Mouse (Mus musculus) granulocyte monocyte progenitor cell, adult 5-6 weeks (primary cell): Measurements from ENCODE around the gene Arhgap9. TPM values are rescaled to one million over a fixed set of nuclear protein-coding genes. Genes with fewer than 3 reads are reported as not detected.

Experiments
- ATAC-seq: replicated peaks from 2 replicates; pipeline ENCODE4 v1.8.0; 2016; ENCODE audit warnings: mild to moderate bottlenecking, moderate TSS enrichment, inconsistent platforms; ENCODE audit not compliant: poor library complexity, severe bottlenecking
- total RNA-seq, 2 experiments: library from RNA; stranded (forward) in 1 of 2; stranded (reverse) in 1 of 2; fragments of 200-712, 200-1000 nt in 1 of 2; fragments of >200 nt in 1 of 2; fragmentation: Nextera tagmentation in 1 of 2; gene quantifications; 2 replicates each; pipeline ENCODE4 v1.2.3; 2014 to 2017

Gene Arhgap9
- 46.0 and 53.1 TPM in 2 replicates for total RNA-seq (2014; fragmentation: Nextera tagmentation)
- total RNA-seq (2017) = 34.7 and 51.8 TPM in 2 replicates

DNA sequence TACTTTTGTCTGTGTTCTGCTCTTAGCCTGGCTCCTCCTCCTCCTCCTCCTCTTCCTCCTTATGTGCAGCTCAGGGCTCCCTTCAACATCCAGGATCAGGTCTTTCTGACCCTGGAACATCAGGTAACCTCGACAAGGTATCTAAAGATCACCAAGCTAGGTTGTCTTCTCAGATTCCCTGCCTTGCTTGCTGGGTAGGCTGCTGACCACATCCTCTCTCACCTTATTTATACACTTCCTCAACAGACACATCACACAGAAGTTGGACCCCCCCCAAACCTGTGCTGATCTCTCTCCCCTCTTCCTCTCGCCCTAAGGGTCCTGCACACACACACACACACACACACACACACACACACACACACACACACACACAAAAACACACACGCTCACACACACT lies at the start of gene Arhgap9:
Arhgap9 (plus strand) TSS at position 344 of the 400 bp plus-strand sequence.
- no peak for ATAC-seq

DNA sequence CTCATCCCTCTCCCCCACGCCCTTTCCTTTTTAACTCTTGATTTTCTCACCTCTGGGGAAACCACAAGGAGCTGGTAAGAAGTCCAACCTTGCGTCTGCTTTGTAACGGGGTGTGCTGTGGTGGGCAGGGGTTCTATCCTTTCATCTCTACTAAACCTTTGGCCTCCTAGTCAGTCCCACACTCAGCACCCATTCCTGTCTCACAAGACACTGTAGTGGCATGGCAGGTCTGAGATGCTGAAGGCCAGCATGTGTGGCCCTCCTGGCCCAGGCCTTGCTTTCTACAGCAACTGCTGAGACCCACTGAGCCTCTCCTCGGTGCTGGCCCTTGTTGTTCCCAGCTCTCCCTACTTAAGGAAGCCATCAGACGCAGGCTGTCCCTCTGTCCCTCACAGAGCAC lies 49.4 kb upstream of the Arhgap9 start:
- no peak for ATAC-seq

DNA sequence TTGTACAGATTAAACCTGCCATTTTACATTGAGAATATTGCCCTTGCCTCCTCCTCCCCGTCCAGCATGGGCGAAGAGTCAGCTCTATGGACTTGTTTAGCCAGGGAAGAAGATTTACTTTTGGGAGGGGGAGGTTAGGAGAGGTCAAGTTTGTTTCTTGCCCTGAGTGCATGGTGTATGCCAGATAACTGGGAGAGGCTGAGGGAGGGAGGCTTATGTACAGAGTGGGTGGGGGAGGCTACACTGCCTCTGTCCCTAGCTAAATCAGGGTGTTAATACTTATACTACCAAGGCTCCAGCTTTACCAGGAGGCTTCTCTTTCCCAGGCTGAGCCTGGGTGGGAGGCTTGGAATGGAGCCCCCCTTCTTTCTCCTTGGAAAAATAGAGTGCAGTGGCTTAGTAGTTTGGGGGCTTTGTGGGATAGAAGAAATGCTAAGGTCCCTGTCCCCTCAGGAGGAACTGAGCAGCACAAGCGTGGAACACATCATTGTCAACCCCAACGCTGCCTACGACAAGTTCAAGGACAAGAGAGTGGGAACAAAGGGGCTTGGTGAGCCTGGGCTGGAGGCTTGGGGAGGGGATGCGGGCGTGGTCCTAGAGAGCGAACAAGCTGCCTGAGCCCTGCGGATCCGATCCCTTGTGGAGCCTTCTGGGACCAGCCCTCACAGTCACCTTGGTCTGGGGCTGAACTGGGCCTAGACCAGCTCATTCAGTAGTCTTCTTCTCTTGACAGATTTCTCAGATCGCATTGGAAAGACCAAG lies 47.3 kb upstream of the Arhgap9 start:
- ATAC-seq = no peak

DNA sequence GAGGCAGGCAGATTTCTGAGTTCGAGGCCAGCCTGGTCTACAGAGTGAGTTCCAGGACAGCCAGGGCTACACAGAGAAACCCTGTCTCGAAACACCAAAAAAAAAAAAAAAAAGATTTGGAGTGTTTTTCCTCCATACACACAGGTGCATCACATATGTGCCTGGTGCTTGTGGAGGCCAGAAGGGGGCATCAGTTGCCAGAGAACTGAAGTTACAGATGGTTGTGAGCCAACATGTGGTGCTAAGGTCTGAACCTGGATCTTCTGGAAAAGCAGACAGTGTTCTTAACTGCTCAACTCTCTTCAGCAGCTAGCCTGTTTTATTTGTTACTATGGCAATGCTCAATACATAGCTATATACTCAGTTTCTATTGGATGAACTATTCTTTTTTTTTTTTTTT lies 42.0 kb upstream of the Arhgap9 start:
- ATAC-seq = no peak

DNA sequence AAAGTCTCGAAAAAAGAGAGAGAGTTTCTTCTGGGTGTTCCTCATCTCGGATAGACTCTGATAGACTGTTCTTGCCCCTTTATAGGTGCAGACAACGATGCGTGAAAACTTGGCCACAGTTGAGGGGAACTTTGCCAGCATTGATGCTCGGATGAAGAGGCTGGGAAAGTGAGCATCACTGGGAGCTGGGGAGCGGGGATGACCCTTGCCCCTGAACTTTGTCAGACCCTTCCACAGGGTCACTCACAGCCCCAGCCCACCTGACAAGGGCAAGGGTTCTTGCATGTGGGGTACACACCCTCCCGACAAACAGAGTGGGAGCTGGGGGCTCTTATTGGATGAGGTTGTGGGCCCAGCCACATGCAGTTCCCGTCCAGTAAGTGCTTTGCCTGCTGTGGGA lies 40.4 kb upstream of the Arhgap9 start:
- ATAC-seq = no peak

DNA sequence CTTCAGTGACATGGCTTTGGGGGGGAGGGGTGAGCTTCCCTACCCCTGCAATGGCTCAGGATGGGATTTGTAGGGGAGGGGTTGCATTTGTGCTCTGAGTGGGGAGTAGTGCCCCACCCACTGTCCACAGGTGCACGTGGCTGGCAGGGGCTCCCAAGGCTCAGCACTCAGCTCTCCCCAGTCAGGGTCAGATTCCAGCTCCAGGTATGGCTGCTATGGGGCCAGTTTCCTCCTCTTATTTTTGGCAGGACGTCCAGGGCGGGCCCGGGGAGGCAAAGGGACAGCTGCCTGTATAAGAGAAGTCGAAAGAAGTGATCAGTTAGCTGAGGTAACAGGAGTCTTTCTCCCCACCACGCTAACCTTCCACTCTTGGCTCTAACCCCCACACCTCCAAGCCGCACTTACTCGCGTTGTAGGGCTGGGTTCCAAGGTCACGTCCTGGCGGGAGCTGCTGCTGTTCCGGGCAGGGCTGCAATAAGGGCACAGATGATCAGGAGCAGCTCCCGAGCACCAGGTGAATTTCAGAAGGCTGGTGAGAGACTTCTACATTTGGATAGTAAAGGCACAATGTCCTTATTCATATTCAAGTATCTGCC lies 39.0 kb upstream of the Arhgap9 start:
- ATAC-seq = no peak

DNA sequence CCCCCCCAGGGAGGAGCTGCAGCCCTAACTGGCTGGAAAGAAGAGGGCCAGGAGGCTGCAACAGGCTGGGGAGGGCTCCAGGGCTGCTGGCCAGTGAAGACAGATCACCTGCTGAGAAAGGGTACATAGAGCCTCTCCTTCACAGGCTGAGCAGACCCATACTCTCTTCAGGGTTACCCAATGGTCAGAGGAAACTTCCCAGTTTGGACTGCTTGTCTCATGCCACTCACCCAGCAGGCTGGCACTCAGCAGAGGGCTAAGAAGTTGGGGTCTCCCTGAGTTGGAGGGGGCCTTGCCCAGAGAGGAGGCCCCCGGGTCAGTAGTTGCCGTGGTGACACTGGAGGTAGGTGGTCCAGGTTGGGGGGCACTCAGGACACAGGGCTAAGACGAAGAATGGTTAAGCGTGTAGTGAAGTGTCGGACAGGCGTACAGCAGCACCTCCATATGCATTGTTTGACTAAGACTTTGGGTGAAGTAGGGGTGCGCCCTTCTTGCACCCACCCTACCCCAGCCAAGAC lies 37.6 kb upstream of the Arhgap9 start:
- ATAC-seq = no peak

DNA sequence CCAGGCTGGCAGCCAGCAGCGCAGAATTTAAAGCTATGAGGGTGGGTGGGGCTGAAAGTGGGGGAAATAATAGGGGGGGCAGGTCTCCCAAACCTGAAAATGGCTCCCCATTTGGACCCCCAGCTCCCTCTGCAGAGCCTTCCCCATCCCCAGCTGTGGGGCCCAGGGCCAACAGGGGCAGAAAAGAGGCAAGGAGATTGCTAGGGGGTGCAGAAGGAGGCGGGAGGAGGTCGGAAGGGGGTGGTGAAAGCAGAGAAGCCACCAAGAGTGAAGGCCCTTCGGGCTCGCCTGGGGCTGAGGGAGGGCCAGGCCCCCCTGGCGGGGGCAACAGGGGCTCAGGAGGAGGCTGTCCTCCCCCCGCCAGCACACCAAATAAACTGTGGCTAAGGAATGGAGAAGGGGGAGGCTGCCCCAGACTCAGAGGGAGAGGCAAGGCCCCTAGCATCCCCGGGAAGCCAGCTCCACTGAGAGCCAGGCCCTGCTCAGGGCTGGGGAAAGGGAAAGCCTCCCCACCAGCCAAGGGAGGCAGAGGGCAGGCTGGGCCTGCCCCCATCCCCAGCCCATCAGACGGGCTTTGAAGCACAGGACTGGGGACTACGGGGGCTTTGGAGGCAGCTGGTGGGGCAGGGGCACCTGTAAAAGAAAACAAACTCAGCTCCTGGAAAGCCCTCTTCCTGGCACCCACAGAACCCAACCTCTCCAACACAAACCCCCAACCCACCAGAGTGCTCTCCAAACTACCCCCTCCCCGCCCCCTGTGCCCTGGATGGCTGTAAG lies 36.9 kb upstream of the Arhgap9 start:
- ATAC-seq = no peak

DNA sequence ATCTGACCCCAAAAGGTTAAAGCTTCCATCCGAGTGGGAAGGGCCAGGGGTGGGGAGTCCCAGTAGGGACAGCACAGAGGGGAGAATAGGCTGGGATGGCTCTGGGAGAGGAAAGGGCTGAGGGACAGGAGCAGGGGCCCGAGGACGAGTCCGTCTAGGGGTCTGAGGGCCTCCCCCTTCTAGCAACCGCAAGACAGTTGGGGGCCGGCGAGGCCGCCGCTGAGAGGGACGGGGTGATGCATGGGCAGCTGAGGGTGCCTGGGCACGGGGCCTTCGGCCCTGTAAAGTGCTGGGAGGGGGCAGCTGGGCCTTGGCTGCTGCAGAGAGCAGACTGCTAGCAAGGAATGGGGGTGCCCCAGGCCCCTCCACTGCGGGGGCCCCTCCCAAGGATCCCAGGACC lies 36.1 kb upstream of the Arhgap9 start:
- ATAC-seq = no peak

DNA sequence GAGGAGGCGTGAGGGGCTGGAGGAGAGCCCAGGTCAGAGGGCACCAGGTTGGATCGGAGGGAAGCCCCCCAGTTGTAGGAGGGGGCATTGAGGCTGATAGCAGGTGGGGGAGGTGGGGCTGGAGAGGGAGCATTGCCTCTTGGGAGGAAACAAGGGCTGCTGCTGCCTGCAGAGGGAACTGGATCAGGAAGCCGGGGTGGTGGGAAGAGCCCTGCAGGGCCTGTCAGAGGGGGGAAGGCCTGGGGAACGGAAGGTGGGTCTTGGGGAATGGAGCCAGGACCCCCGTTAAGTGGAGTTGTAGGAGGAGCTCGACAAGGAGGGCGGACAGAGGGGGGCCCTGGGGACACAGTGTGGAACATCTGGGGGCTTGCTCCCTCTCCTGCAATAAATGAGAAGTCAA lies 35.6 kb upstream of the Arhgap9 start:
- no peak for ATAC-seq

DNA sequence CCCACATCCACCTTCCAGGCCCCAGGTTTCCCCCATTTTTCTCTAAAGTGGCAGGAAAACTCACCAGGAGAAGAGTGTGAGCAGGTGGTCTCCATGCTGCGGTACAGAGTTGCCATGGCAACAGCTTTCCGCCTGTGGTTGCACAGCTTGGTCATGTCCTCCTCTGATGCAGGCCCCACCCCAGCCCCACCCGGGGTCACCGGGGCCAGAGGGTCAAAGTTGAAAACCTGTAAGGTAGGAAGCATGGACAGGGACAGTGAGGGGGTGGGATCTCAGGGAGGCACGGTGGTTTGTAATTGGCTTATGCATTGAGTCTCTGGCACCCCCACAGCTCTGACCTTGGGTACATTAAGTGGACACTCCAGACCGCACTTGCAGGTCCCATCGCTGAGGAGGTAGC lies 35.0 kb upstream of the Arhgap9 start:
- ATAC-seq = no peak

DNA sequence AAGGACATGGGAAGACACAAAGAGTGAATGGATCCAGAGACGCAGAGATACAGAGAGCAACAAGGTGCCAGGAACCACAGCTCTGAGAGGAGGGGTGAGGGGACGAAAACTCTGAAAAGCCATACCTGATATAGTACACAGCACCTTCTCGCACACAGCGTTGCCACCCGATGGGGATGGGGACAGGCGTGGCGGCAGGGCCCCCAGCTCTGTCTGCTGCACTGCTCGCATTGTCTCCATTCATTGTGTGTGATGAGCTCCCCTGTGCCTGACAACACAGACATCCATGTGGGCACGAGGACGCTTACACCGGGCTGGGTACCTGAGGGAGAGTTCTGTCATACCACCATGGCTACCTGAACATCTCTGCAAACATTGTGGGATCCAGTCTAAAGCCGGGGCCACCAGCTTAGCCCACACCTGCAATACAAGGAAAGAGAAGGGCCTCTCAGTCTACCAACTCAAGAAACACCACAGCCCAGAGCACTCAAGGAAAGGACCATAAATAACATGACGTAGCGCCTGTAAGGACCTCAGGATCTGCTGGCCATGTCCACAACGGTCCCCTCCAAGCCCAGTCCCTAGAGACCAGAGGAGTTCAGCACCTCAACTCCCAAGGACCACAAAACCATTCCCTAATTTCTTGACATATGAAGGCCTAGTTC lies 34.4 kb upstream of the Arhgap9 start:
- no peak for ATAC-seq

DNA sequence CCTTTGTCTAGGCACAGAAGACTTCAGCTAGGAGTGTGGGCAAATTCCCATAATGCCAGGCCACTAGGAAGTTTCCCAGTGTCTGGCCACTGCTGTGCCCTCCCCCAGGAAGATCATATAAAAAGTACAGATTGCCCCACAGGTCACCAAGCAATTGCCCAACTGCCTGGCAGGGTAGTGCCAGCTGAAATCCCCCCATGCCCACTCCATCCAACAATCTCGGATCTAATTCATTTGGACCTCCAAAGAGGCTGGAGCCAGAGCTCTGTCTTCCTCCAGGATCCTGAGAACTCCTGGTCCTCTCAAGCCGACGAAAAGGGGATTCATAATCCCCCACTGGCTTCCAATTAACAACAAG lies 33.8 kb upstream of the Arhgap9 start:
- no peak for ATAC-seq

DNA sequence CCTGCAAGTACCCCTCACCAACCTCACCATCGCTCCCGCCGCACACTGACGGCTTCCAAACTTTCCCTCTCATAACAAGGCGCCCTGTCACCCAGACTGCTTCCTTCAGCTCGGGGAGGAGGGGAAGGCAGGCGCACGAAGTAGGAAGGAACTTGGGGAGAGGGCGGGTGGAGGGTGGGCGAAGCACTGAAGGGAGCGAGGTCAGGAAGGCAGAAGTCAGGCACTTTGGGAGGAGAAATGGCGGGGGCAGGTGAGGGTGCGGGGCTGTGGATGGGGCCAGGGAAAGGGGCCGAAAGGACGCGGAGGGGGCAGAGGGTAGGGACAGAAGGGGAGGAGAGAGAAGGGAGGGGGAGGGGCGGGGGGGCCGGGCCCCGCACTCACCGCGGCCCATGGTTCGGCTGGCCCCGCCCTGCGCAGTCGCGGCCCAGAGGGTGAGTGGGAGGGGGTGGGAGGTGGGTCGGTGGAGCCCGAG lies 33.4 kb upstream of the Arhgap9 start:
- ATAC-seq = 0 out of 2 replicates have a peak, but pooled peaks have one; percentile 0

DNA sequence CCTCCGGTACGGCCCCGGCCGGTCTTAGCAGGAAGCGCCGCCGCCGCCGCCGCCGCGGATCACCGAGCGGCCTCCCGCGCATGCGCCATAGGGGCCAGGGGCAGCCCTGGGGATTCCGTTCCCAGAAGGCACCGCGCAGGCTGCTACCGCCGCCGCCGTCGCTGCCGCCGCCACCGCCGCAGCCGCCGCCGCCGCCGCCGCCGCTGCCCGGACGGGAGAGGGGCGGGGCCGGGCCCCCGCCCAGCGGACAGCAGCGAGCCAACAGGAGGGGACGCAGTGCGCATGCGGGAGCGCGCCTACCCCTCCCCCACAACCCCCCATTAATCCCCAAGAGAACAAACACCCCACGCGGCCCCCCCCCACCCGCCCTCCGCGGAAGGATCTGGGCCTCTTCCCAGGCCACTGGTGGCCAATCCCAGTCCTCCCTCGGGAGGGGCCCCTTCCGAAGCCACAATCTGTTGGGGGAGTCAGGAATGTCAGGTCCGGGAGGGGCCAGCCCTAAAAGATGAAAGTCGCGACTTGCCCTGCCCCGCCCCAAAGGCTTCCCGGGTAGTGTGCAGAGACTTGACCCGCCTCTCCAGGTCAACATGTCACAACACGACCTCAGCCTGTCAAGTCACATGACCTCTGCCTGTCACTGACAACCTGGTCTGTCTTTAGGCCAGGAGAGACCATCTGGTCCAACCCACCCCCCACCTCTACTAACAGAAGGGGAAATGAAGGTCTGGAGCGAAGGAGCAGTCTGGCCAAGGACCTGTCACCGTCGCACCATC lies 32.8 kb upstream of the Arhgap9 start, which contains the start of gene Mbd6:
Mbd6 (minus strand) TSS at position 219 of the 773 bp plus-strand sequence.
- ATAC-seq = peak; percentile 38

DNA sequence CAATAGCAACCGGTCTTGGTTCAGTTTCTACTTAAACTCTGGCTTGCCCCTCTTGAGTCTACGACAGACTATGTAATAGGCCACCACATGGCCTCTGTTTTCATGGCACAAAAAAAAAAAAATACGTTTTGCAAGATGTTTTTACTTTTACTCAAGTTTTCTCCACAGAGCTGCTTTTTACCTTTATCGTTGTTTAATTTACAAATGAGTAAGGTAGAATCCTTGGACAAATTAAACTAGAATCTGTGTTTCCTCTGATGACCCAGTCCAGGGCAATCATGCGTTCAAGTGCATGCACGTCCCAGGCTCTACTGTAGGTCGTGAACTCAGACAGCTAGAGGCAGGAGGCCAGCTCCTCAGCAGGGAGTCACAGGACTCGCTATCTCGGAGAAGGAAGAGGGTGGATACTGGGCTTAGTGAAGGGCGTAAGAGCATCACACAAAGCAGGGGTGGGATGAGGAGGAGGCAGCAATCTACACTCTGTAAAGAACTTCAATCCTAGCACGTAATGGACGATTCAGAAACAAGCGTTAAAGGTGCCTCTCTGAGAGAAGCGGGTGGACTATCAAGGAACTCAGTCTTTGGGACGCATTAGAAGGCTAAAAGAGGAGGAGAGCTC lies 32.1 kb upstream of the Arhgap9 start:
- ATAC-seq = no peak

DNA sequence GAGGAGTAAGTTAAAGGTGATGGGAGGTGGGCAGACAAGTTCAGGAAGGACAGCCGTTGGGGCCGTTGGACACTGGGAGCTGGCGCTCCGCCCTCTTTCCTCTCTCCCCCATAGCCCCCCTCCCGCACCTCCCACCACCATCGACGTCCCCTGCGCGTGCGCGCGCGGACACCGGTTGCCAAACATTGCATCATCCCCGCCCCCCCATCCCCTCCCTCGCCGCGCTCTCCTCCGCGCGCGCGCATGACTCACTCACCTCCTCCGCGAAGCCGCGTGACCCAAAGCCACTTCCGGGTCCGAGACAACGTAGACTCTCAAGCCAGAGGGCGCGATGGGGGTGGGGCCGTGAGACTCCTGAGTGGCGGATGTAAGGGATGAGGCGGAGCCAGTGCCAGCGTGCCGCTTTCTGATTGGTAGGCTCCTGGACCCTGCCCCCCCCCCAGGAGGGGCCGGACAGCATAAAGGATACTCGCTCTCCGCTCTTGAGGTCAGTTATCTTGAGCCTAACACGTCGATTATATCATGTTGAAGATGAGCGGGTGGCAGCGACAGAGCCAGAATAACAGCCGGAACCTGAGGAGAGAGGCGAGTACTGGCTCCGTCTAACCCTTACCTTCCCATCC lies 31.3 kb upstream of the Arhgap9 start:
- ATAC-seq = peak; percentile 60

DNA sequence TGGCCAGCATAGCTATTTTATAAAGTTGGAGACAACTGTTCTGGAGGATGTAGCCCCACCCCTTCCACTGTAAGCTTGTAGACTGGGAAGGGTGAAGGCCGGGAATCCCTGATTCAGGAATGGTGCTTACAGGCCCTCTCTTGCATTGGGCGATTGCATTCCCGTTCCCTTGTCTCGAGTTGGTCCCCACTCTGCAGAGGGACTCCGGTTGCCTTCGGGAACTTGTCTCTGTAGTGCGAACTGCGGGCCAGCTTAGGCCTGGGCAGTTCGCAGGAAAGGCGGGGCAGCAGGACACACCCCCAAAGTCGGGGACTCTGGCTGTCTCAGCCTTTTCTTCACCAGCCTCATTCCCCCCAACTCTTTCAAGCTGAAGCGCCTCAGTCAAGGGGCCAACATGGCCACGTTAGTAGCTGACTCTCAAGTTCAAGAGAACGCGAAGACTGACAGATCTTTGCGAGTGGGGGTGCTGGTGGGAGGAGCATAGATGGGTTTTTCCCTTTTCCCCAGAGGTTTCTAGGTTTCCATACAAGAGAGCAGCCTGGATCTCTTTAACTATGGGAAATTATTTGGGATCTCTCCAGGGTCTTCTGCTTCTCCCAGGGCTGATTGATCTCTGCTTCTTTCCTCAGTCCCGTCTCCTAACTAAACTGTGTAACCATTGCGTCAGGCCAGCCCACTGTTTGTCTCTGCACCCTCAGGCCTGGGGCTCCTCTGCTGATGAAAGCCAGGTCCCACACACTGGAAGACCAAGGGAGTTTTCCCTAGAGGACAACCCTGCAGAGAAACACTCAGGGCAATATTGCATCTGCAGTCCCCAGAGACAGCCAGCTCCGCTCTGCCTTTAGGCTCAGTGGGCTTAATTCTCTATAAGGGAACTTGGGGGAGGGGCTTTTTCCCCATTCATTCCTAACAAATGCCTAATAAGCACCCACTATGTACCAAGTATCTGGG lies 30.6 kb upstream of the Arhgap9 start:
- no peak; the same call in 1 of the 2 replicates for ATAC-seq
